Mouse (Mus musculus) stomach, embryonic 14.5 days (tissue): ENCODE measurements around the gene Antxrl. TPM values are rescaled to one million over a fixed set of nuclear protein-coding genes. Genes with fewer than 3 reads are reported as not detected.

ENCODE experiments used
- ATAC-seq: fragments of 200-750 bp; cut with Nextera tagmentation; 2 replicates; pipeline ENCODE4 v1.8.0; 2017; ENCODE audit warnings: low read depth, moderate TSS enrichment; ENCODE audit not compliant: insufficient number of reproducible peaks, insufficient read depth, low FRiP score
- H3K27ac ChIP-seq: fragments of 300-500 bp; sonication (generic); 2 replicates; pipeline ENCODE4 v1.5.1; 2014; ENCODE audit warnings: mild to moderate bottlenecking, low read length, moderate library complexity, mixed read lengths
- H3K27me3 ChIP-seq: fragments of 300-500 bp; sonication (generic); 2 replicates; pipeline ENCODE4 v1.6.1; 2014; ENCODE audit warnings: low read length, control low read depth, mixed read lengths; ENCODE audit not compliant: control insufficient read depth, insufficient read depth
- H3K36me3 ChIP-seq: fragments of 300-500 bp; sonication (generic); 2 replicates; pipeline ENCODE4 v1.6.1; 2014; ENCODE audit warnings: mild to moderate bottlenecking, control low read depth, low read length, moderate library complexity, mixed read lengths; ENCODE audit not compliant: control insufficient read depth, insufficient read depth
- H3K4me1 ChIP-seq: fragments of 300-500 bp; sonication (generic); 2 replicates; pipeline ENCODE4 v1.6.1; 2014; ENCODE audit warnings: low read length, control low read depth, mixed read lengths; ENCODE audit not compliant: control insufficient read depth, insufficient read depth
- H3K4me2 ChIP-seq: fragments of 300-500 bp; sonication (generic); replicated peaks from 2 replicates; pipeline ENCODE4 v1.6.1; 2014; ENCODE audit warnings: low read depth, low read length, control low read depth
- H3K4me3 ChIP-seq: fragments of 300-500 bp; sonication (generic); 2 replicates; pipeline ENCODE4 v1.5.1; 2014; ENCODE audit warnings: low read depth, low read length, control low read depth
- H3K9ac ChIP-seq: fragments of 300-500 bp; sonication (generic); replicated peaks from 2 replicates; pipeline ENCODE4 v1.6.1; 2014; ENCODE audit warnings: low read depth, mild to moderate bottlenecking, control low read depth, low read length, moderate library complexity, mixed read lengths
- H3K9me3 ChIP-seq: fragments of 300-500 bp; sonication (generic); 2 replicates; pipeline ENCODE4 v1.6.1; 2016; ENCODE audit warnings: low read depth, low read length, control low read depth; ENCODE audit not compliant: control insufficient read depth
- WGBS: fragments of 180-500 bp; shearing (Covaris S2); extraction: QIAGEN DNeasy Blood & Tissue Kit; methylation state at CpG from one replicate; pipeline ENCODE4 v1.1.7; 2014; 5-methylcytosine and 5-hydroxymethylcytosine counted together
- polyA plus RNA-seq: library from polyadenylated mRNA; unstranded; fragments of >200 nt; fragmentation: Nextera tagmentation; extraction: Ambion mirVana; gene quantifications from 2 replicates; pipeline ENCODE4 v1.2.1, GENCODE M21; 2014

The Antxrl gene
- polyA plus RNA-seq, 1 experiment from 2014 or later, result not detected

DNA sequence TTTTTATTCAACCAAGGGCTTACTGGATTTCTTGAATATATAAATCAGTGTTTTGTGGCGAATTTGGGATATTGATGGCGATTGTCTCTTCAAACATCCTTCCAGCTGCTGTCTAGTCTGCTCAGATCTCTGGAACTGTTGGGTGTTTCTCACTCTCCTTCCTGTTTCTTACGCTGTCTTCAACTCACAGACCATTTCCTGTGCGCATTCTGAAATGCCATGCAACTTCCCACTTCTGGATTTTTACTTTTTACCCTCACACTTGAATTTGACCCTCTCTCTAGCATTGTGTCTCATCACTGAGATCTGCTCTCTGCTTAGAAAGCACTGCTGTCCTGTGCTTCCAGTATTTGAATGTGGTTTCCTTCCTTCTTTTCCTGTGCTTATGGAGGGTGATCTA lies 55.1 kb downstream of the Antxrl start:
- H3K4me1 ChIP-seq, result no peaks in the 10 kb centered on the region
- no peaks in the 10 kb centered on the region for H3K36me3 ChIP-seq
- no peaks in the 10 kb centered on the region for H3K27me3 ChIP-seq
- no peak overlapping the region for H3K9ac ChIP-seq
- no peak overlapping the region for H3K4me2 ChIP-seq
- H3K4me3 ChIP-seq, result no peak overlapping the region
- H3K9me3 ChIP-seq, result no peaks in the 10 kb centered on the region
- no peak for ATAC-seq
- 79% methylated on average over 4 of the region's 4 CpGs for WGBS
- H3K27ac ChIP-seq, result no peak overlapping the region

DNA sequence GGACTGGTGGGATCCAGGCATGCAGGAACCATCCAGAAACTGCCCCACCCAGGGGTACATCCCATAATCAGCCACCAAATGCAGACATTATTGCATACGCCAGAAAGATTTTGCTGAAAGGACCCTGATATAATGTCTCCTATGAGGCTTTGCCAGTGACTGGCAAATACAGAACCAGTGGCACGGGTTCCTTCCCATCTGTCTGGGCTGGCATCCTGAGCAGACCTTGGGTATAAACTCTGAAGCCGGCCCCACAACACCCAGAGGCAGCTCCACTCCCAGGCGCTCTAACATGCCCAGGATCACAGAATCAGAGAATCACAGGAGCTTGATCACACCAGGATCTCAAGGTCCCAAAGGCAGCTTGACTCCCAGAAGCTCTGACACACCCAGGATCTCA lies 61.8 kb downstream of the Antxrl start:
- Histone ChIP-seq H3K4me2 (no peak overlapping the region), H3K4me3 (no peak overlapping the region), H3K9ac (no peak overlapping the region), H3K36me3 (no peaks in the 10 kb centered on the region), H3K9me3 (no peaks in the 10 kb centered on the region), H3K27ac (no peak overlapping the region), H3K27me3 (no peaks in the 10 kb centered on the region), H3K4me1 (no peaks in the 10 kb centered on the region)
- 88% methylated on average over 4 of the region's 4 CpGs for WGBS
- ATAC-seq, result no peak

DNA sequence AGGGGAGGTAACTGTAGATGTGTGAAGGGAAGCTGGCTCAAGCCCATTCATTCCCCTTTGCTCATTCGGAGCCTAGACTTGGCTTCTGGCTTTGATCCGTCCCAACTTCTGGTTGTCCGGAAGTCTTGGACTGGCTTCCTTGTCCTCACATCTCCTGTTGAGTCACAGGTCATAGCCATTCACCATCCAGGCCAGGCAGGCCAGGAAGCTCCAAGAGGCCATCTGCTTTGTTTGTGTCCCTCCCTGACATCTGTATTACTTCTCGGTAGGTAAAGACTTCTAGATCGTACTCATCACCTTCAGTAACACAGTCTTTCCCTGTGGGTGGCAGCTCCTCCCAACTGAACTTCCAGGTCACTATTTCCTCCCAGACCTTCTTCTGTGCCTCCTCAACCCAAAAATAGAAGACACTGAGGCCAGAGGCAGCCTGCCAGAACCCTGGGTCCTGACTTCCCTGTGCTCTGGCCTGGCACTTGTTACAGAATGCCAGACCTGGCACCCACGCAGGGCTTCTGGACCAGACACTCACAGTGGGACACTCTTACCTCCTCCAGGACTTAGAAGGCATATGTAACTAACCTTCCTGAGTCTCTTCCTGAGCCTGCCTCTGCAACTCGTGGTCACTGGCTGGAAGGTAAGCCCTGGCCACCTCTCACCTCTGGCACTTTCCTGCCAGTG lies 66.7 kb downstream of the Antxrl start:
- Histone ChIP-seq H3K4me3 (no peak overlapping the region), H3K4me1 (no peaks in the 10 kb centered on the region), H3K9me3 (no peaks in the 10 kb centered on the region), H3K4me2 (no peak overlapping the region), H3K9ac (no peak overlapping the region), H3K27me3 (no peaks in the 10 kb centered on the region), H3K27ac (no peak overlapping the region), H3K36me3 (no peaks in the 10 kb centered on the region)
- WGBS, result 72% methylated on average over 7 of the region's 7 CpGs
- no peak for ATAC-seq

DNA sequence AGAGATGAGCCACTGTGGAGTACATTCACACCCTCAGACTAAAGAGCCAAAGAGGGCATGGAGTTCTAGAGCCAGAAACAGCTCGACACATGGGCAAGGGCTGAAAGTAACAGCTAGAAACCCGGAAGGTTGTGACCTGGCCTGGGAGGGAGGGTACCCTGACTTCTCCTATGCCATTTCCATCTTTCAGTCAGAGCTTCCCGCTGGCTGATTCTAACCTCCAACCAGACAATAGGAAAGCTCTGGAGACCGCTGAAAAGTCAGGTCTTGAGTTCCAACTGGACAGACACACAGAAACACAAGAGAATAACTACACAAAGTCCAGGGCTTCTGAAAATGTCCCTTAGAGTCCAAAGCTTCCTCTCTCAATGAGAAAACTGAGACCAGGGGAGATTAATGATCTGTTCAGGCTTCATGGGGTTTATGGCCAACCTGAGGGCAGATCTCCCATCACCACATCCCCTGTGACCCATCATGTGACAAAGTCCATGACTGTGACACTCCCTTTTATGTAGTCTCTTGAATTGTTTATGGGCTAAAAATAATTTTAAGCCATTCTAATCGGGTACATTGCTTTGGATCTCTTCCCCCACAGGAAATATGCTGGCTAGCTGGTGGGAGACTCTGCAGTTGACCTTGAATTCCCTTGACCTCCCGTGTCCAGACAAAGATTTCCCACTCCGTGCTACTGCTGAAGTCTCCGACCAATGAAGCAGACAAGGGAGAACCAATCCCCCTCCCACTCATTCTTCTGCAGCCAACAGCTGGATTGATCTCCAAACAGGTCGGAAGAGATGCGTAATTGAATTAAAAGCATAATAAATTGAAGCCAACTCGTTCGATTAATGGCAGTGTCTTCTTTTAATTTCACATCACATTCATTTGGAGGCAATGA lies 67.8 kb downstream of the Antxrl start:
- Histone ChIP-seq H3K27ac (no peak overlapping the region), H3K4me3 (no peak overlapping the region), H3K4me2 (no peak overlapping the region), H3K36me3 (no peaks in the 10 kb centered on the region), H3K4me1 (no peaks in the 10 kb centered on the region), H3K9me3 (no peaks in the 10 kb centered on the region), H3K27me3 (no peaks in the 10 kb centered on the region), H3K9ac (no peak overlapping the region)
- 69% methylated on average over 12 of the region's 12 CpGs for WGBS
- ATAC-seq, result no peak

DNA sequence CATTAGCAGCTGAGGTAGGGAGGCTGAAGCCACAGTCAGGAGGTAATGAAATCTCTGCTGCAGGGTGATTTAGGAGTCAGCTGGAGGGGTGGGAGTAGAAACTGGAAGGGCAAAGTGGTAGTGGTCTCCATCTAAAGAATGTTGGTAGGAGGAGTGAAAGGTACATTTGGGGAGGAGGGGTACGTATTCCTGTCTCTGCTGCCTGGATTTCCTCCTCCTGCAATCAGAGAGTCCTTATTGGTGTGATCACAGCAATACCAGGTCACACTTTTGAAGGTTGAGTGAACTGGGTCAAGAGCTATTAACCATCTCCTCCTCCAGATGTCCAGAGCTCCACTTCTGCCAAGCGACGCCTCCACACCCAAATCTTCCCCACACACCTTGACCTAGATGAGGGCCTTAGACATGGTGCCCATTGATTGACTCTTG lies 68.4 kb downstream of the Antxrl start:
- no peak for ATAC-seq
- WGBS, result 86% methylated on average over 3 of the region's 3 CpGs
- Histone ChIP-seq H3K27ac (no peak overlapping the region), H3K4me3 (no peak overlapping the region), H3K4me1 (no peaks in the 10 kb centered on the region), H3K27me3 (no peaks in the 10 kb centered on the region), H3K36me3 (no peaks in the 10 kb centered on the region), H3K9ac (no peak overlapping the region), H3K4me2 (no peak overlapping the region), H3K9me3 (no peaks in the 10 kb centered on the region)

DNA sequence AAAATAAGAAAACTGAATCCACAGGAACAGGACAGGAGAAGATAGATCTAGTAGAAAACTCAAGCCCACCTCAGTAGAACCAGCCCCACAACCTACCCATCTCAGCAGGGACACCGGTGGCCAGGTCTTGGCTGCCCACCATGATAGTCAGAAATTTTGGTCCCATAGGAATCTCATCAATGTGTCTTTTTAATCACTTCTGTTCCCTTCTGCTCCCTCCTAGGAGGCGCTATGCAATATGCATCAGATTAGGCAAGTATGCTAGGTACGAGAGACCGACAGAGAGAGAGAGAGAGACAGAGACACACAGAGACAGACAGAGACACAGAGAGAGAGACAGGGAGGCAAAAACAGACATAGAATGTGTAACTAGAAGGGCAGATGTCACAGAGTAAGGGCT lies 69.2 kb downstream of the Antxrl start:
- H3K27ac ChIP-seq, result no peak overlapping the region

More for the DNA sequence above, 69.2 kb downstream of the Antxrl start:
- H3K27me3 ChIP-seq, result no peaks in the 10 kb centered on the region
- WGBS, result 94% methylated on average over 4 of the region's 4 CpGs
- H3K9me3 ChIP-seq, result no peaks in the 10 kb centered on the region
- no peak overlapping the region for H3K4me2 ChIP-seq
- ATAC-seq, result no peak
- no peak overlapping the region for H3K9ac ChIP-seq
- H3K36me3 ChIP-seq, result no peaks in the 10 kb centered on the region
- H3K4me3 ChIP-seq, result no peak overlapping the region
- no peaks in the 10 kb centered on the region for H3K4me1 ChIP-seq

Other genes starting within 250 kb of the Antxrl start
- 5.8 and 6.7 TPM in 2 replicates for gene Gdf10, start 129.1 kb upstream of the Antxrl start, polyA plus RNA-seq
- not detected in 2 replicates for gene Gdf2, start 111.7 kb upstream of the Antxrl start, polyA plus RNA-seq
- gene Rbp3, start 98.7 kb upstream of the Antxrl start, polyA plus RNA-seq, result not detected in 2 replicates
- 0.31 and 0.45 TPM in 2 replicates for gene Zfp488, start 73.9 kb upstream of the Antxrl start, polyA plus RNA-seq
- not detected in 2 replicates for gene Gm30083, start 37.5 kb upstream of the Antxrl start, polyA plus RNA-seq
- gene Gm5460, start 35.9 kb upstream of the Antxrl start, polyA plus RNA-seq, result not detected in 2 replicates
- 50.6 and 54.0 TPM in 2 replicates for gene Anxa8, start 33.3 kb downstream of the Antxrl start, polyA plus RNA-seq
- gene A630023A22Rik, start 50.0 kb downstream of the Antxrl start, polyA plus RNA-seq, result 0.69 TPM in 1 of 2 replicates, not detected in the other
- 0.13 and 0.19 TPM in 2 replicates for gene Npy4r, start 99.8 kb downstream of the Antxrl start, polyA plus RNA-seq
- 0.29 and 0.32 TPM in 2 replicates for gene Gprin2, start 148.9 kb downstream of the Antxrl start, polyA plus RNA-seq
- 0.58 and 0.81 TPM in 2 replicates for gene Syt15, start 166.9 kb downstream of the Antxrl start, polyA plus RNA-seq